Mouse (Mus musculus): ENCODE results near the gene Fam129a. TPM values are rescaled to one million over a fixed set of nuclear protein-coding genes. Genes with fewer than 3 reads are reported as not detected.

The Fam129a gene
- total and polyA plus RNA-seq, 2 experiments from 2014 or later: 1.2 to 1.4 TPM

- H3K36me3 ChIP-seq (ENCODE audit: insufficient read depth, low read length): no peaks in the 10 kb centered on the region
- H3K4me2 ChIP-seq (ENCODE audit: low read depth, low read length, poor library complexity, severe bottlenecking): no peak overlapping the region
- no peak overlapping the region for H3K9ac ChIP-seq (replicated peaks; ENCODE audit: low read length, poor library complexity, severe bottlenecking)
- no peak overlapping the region for H3K27ac ChIP-seq (ENCODE audit: low read depth, low read length)
- H3K9me3 ChIP-seq (ENCODE audit: low read length): no peaks in the 10 kb centered on the region
- WGBS: 75% methylated on average over 8 of the region's 8 CpGs
- DNase-seq (ENCODE audit: low spot score) (no peak), ATAC-seq (ENCODE audit: low FRiP score) (no peak)
- no peaks in the 10 kb centered on the region for H3K27me3 ChIP-seq (ENCODE audit: insufficient read depth, low read length)
- TF ChIP-seq CTCF (IDR thresholded peaks at IDR 0.05): no peak
- no peak overlapping the region for H3K4me3 ChIP-seq (ENCODE audit: low read depth, low read length)
- no peaks in the 10 kb centered on the region for H3K4me1 ChIP-seq (ENCODE audit: insufficient read depth, low read length)
These were observed 21.9 kb upstream of the Fam129a start for GRCm38 (mm10) chr1:151548896-151549610.

DNA sequence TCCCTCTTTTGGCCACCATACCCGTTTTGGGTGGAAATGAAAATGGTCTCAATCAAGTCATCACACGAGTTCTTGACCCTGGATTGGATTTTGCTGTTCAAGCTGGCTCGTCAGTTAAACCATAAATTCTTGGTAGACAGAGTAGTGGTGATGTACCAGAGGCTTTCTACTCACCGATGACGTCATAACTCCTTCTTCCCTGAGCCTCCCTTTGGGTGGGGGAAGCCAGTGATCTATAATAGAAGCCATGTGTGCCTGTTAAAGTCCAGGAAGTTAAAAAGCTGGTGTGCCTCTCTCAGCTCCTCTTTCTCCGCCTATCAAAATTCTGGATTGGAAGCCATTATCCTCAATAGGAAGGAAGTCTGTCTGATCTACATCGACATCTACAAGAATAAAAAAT lies 21.2 kb upstream of the Fam129a start:
- TF ChIP-seq CTCF (IDR thresholded peaks at IDR 0.05): no peak
- Histone ChIP-seq H3K4me3 (ENCODE audit: low read depth, low read length) (no peak overlapping the region), H3K27me3 (ENCODE audit: insufficient read depth, low read length) (no peaks in the 10 kb centered on the region), H3K9ac (replicated peaks; ENCODE audit: low read length, poor library complexity, severe bottlenecking) (no peak overlapping the region), H3K4me2 (ENCODE audit: low read depth, low read length, poor library complexity, severe bottlenecking) (no peak overlapping the region), H3K4me1 (ENCODE audit: insufficient read depth, low read length) (no peaks in the 10 kb centered on the region), H3K9me3 (ENCODE audit: low read length) (no peaks in the 10 kb centered on the region), H3K27ac (ENCODE audit: low read depth, low read length) (no peak overlapping the region), H3K36me3 (ENCODE audit: insufficient read depth, low read length) (no peaks in the 10 kb centered on the region)
- no peak for ATAC-seq (ENCODE audit: low FRiP score)
- DNase-seq (ENCODE audit: low spot score): no peak
- 84% methylated on average over 7 of the region's 7 CpGs for WGBS

DNA sequence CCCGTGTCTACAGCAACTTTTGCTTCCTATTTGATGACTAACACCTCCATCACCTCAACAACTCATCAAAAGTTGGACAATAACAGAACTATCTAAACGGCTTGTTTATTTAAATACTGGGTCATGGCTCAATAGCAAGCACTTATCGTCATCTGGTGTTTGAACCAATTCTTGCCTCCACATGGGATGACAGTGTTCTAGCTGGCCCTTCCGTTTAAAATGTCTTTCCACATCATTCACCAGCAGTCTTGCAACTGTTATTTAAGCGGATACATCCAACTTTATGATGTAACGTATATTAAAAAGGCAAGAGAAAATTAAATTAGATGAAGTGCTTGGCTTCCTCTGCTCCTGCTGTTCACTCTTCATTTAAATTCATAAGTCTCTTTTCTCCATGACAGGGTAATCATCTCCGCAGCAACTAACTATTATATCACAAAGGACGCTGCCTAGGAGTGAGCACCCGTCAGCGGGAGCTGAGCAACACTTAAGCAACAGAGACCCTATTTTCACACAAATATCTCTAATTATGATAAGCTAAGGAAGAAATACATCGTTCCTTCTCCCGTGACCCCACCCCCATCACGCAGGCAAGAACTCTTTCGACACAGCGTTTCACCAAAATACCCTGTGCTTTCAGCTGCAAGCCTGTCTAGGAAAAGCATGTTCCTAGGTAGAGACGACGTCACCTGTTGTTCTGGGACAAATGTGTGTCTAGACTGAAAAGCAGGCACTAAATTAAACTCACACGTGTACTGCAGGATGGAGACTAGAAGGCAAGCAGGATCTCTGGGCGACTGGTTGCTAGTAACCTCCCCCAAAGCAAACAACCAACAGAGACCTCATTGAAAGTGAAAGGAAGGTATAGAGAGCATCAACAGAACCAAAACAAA lies 20.2 kb upstream of the Fam129a start:
- Histone ChIP-seq H3K4me1 (ENCODE audit: insufficient read depth, low read length) (no peaks in the 10 kb centered on the region), H3K4me3 (ENCODE audit: low read depth, low read length) (no peak overlapping the region), H3K36me3 (ENCODE audit: insufficient read depth, low read length) (no peaks in the 10 kb centered on the region), H3K9ac (replicated peaks; ENCODE audit: low read length, poor library complexity, severe bottlenecking) (no peak overlapping the region), H3K27ac (ENCODE audit: low read depth, low read length) (no peak overlapping the region), H3K4me2 (ENCODE audit: low read depth, low read length, poor library complexity, severe bottlenecking) (peak overlapping the region; percentile 13; the same call in 1 of the 2 replicates), H3K9me3 (ENCODE audit: low read length) (no peaks in the 10 kb centered on the region), H3K27me3 (ENCODE audit: insufficient read depth, low read length) (no peaks in the 10 kb centered on the region)
- DNase-seq (ENCODE audit: low spot score) (no peak), ATAC-seq (ENCODE audit: low FRiP score) (no peak)
- no peak for TF ChIP-seq CTCF (IDR thresholded peaks at IDR 0.05)
- 37% methylated on average over 19 of the region's 19 CpGs for WGBS

GRCm38 (mm10) chr1:151560536-151560935 lies 10.4 kb upstream of the Fam129a start:
- Histone ChIP-seq H3K9me3 (ENCODE audit: low read length) (no peaks in the 10 kb centered on the region), H3K4me1 (ENCODE audit: insufficient read depth, low read length) (no peaks in the 10 kb centered on the region), H3K9ac (replicated peaks; ENCODE audit: low read length, poor library complexity, severe bottlenecking) (no peak overlapping the region), H3K27me3 (ENCODE audit: insufficient read depth, low read length) (no peaks in the 10 kb centered on the region), H3K36me3 (ENCODE audit: insufficient read depth, low read length) (no peaks in the 10 kb centered on the region), H3K27ac (ENCODE audit: low read depth, low read length) (no peak overlapping the region), H3K4me2 (ENCODE audit: low read depth, low read length, poor library complexity, severe bottlenecking) (no peak overlapping the region), H3K4me3 (ENCODE audit: low read depth, low read length) (no peak overlapping the region)
- 63% methylated on average over 11 of the region's 11 CpGs for WGBS
- DNase-seq (ENCODE audit: low spot score) (no peak), ATAC-seq (ENCODE audit: low FRiP score) (no peak)
- no peak for TF ChIP-seq CTCF (IDR thresholded peaks at IDR 0.05)

DNA sequence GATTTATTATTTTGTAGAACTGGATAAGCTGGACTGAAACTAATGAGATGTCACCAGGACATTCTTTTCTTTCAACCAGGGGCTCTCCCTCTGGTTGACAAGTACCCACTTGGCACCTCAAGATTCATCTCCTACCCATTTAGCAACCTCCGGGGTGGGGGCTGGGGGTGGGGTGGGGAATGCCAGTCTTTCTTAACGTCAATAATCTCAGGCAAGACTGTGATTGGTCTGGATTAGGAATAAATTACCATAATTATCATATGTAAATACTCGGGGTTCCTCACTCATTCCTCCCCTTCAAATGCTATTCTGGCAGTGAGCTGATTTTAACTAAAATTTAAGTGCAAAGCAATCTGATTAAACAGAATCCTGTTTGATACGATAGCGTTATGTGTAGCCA lies 7.6 kb upstream of the Fam129a start:
- Histone ChIP-seq H3K9me3 (ENCODE audit: low read length) (no peaks in the 10 kb centered on the region), H3K4me1 (ENCODE audit: insufficient read depth, low read length) (no peaks in the 10 kb centered on the region), H3K27me3 (ENCODE audit: insufficient read depth, low read length) (no peaks in the 10 kb centered on the region), H3K9ac (replicated peaks; ENCODE audit: low read length, poor library complexity, severe bottlenecking) (no peak overlapping the region), H3K27ac (ENCODE audit: low read depth, low read length) (no peak overlapping the region), H3K4me2 (ENCODE audit: low read depth, low read length, poor library complexity, severe bottlenecking) (no peak overlapping the region), H3K4me3 (ENCODE audit: low read depth, low read length) (no peak overlapping the region), H3K36me3 (ENCODE audit: insufficient read depth, low read length) (no peaks in the 10 kb centered on the region)
- no peak for TF ChIP-seq CTCF (IDR thresholded peaks at IDR 0.05)
- WGBS: 51% methylated on average over 5 of the region's 5 CpGs
- ATAC-seq (ENCODE audit: low FRiP score) (no peak), DNase-seq (ENCODE audit: low spot score) (no peak)

DNA sequence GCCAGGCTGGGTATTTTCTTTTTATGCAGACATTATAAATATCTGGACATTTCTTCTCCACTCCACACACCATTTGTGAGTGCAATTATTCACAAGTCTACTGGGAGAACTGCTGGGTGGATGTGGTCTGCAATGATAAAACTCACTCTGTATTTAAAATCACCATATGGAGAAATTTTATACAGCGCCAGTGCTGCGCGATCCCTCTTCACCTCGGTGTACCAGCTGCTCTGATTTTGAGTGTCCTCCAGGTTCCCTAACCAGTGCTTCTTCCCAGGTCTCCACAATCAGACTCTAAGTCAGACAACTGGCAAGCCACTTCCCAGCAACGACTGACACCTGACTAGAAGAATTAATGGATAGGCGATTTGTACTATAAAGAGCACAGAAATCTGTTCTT lies 7.1 kb upstream of the Fam129a start:
- H3K27me3 ChIP-seq (ENCODE audit: insufficient read depth, low read length): no peaks in the 10 kb centered on the region
- no peak overlapping the region for H3K9ac ChIP-seq (replicated peaks; ENCODE audit: low read length, poor library complexity, severe bottlenecking)
- no peaks in the 10 kb centered on the region for H3K9me3 ChIP-seq (ENCODE audit: low read length)
- ATAC-seq (ENCODE audit: low FRiP score) (no peak), DNase-seq (ENCODE audit: low spot score) (no peak)
- no peaks in the 10 kb centered on the region for H3K4me1 ChIP-seq (ENCODE audit: insufficient read depth, low read length)
- H3K4me2 ChIP-seq (ENCODE audit: low read depth, low read length, poor library complexity, severe bottlenecking): no peak overlapping the region
- H3K36me3 ChIP-seq (ENCODE audit: insufficient read depth, low read length): no peaks in the 10 kb centered on the region
- no peak overlapping the region for H3K4me3 ChIP-seq (ENCODE audit: low read depth, low read length)
- no peak for TF ChIP-seq CTCF (IDR thresholded peaks at IDR 0.05)
- 50% methylated on average over 6 of the region's 6 CpGs for WGBS
- H3K27ac ChIP-seq (ENCODE audit: low read depth, low read length): no peak overlapping the region

All from midbrain, postnatal 0 days (tissue).